Mouse (Mus musculus): ENCODE data around the gene Ankrd13a.
A peak's percentile ranks its signal among the peaks of the same experiment; 100 is the strongest.

The Ankrd13a gene

DNA sequence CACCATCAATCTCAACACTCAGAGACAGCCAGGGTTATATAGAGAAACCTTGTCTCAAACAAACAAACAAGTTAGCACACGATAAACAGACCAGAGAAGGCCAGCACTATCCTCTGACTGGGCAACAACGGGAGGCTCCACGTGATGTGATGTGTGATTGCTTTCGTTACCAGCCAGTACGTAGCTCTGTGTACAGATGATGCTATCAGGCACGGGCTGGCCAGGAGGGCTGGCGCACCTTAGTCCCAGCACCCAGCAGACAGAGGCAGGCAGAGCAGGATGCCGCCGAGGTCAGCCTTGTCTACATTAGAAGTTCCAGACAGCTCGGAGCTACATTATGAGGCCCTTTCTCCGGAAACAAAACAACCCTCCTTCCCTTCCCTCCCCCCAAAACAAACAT is 25.4 kb downstream of the Ankrd13a start:
- no peak for DNase-seq (ENCODE audit: low spot score in 2 of 2)

DNA sequence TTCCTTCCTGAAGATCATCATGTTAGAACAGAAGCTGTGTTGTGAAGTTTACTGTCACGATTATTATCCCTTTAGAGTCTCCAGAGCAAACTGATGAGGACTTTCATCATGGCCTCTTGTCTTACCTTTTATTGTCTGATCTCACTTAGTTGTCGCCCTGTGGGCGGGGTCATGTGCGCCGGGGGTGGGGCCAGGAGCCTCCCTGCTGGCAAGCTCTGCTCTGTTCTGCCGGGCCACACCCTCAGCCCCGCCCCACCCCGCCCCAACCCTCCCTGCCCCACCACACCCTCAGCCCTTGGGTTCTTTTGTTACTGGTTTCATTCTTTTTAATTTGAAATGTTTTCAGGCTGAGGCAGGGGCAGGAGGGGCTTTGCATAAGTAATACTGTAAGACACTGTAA is 26.6 kb downstream of the Ankrd13a start:
- no peak for DNase-seq (ENCODE audit: low spot score in 2 of 2)

DNA sequence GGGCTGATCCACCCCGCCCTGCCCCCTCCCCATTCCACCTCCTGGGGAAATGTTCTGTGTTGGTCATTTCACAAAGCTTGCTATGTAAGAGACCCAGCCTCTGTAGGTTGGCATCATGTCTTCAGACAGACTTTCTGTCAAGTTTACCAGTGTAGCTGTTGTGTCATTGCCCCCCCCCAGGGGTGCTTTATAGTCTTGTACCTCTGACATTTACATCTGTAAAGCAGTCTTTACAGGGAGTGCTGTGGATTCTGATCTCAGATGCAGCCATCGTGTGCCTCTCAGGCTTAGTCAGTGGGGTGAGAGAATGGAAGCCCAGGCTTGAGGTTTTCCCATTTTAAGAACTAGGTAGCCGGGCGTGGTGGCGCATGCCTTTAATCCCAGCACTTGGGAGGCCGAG is 27.4 kb downstream of the Ankrd13a start:
- DNase-seq (ENCODE audit: low spot score in 2 of 2): no peak

DNA sequence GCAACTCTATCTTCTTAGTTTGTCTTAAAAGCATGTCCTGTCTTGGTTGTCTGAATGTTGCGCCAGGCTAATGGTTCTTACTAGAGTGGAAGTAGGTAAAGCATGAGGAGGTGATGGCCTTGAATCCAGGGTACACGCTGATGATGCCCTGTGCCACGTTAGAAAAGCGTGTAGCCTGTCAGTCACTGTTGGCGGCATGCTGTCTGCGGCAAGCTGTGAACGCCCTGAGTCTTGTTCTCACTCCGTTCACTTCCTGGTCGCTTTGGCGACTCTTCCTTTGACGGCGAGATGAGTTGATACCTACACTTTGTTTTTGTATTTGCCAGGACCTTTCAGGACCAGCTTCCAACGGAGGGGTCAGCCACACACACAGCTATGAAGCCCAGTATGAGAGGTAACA is 28.8 kb downstream of the Ankrd13a start:
- no peak for DNase-seq (ENCODE audit: low spot score in 2 of 2)

DNA sequence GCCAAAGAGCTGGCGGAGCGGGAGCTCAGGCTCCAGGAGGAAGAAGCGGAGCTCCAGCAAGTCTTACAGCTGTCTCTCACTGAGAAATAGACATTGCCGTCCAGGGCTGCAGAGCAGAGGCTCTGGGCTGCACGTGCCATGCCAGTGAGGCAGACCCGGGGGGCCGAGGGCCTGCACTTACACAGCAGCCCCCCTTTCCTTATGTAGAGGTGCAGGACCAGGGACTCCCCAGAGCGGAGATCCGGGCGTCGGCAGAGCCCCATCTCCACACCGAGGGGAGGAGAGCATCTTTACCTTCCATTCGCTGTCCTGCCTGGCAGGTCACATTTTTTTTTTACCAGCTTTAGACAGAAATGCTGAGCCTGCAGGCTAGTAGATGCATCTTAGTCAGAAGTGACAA is 29.9 kb downstream of the Ankrd13a start:
- no peak for DNase-seq (ENCODE audit: low spot score in 2 of 2)

DNA sequence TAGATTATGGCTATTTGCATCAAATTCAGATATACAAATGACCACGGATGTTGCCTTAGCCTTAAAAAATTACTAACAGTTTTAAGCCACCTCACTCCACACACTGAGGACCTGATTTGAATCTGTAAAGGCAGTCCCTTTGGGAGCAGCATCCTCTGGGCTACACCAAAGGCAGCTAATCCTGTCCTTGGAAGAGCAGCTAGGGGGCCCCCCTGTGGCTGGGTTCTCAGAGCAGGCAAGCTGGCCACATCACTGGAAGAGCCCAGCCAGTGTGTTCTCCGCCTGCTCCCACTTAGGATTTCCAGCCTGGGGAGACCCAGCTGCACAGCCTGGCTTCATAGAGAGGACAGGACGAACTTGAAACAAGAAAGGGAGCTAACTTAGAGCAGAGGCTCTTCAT is 30.5 kb downstream of the Ankrd13a start:
- DNase-seq (ENCODE audit: low spot score in 2 of 2): peak in 1 of 2 experiments; percentile 48

DNA sequence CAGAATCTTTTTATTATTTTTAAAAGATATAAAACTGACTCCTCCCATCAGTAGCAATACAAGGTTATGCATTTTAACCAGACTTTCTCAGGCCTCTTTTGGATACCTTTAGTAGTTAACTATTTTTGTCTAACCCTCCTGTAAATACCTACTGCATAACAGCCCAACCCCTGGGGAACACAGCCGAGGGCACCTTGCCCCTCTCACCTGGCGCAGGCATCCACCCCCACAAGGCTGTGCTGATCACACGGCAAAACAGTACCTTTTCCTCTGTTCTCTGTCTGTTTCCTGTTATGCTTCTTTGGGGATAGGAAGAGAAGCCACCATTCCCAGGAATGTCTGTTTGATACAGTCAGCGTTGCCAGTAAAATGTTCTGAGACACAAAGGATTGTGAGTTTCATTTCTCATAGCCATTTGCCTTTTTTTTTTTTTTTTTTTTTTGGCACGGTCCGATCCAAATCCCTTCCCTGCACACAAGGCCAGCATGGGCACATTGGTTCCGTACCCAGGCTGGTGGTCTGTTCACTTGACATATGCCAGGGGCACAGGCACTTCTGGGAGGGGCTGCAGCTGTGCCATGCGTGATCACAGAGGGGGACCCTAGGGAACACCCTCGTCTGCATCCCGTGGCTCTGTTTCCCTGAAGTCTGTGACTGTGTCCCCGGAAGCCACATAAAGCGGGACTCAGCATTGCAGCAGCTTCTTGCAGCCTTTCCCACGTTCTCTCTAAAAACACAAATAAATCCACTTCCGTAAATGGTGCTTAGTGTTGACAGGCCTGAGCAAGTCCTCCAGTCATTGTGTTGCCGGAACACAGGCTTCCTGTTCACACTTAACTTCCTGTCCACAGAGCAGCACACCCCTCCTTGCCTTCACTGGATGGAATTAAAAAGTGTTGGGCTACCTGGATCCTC is 31.2 kb downstream of the Ankrd13a start:
- no peak for DNase-seq (ENCODE audit: low spot score in 2 of 2)

DNA sequence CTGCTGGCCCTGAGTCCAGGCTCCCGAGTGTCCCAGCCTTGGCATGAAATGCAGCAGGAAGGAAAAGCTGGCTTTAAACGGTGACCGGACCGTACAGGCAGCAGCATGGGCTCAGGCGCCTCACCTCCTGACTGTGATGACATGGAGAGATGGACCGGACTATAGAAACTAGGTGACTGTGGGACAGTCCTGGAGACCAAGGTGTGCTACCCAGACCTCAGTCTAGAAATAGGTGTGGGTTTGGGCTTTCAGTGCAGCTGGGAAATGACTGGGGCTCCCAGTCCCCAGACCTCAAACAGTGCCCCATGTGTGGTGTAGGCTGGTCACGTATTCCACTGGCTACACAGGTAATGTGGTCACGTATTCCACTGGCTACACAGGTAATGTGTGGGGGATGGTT is 32.2 kb downstream of the Ankrd13a start:
- DNase-seq (ENCODE audit: low spot score in 2 of 2): no peak

DNA sequence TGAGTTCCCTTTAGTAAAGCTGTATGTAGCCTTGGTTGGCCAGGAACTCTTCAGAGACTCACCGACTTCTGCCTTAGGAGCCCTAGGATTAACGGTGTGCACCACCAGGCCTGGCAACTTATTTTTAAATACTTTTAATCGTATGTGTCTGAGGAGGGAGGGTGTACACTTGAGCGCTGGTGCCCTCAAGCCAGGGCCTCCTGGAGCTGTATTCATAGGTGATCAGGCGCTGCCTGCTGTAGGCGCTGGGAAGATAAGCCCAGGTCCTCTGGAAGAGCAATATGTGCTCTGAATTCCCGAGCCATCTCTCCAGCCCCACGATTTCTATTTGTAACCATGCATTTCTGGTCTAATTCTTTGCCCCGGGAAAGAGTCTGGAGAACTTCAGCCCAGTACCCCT is 32.6 kb downstream of the Ankrd13a start:
- DNase-seq (ENCODE audit: low spot score in 2 of 2): no peak

DNA sequence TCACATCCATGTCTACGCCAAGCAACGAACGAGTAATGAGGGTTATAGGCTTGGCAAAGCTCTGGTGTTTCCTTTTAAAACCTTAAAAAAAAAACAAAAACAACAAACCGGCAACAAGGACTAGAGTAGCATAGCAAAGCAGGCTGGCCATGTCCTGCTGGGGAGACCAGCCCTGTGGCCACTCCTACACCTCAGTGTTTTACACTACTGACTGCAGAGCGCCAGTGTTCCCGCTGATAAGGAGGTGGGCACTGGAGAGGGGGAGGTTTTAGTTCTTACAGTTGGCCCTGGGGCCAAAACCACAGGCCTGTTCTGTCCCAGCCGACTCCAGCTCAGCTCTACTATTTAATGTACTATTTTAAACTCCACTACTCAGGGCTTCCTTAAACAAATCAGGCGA is 33.0 kb downstream of the Ankrd13a start:
- DNase-seq (ENCODE audit: low spot score in 2 of 2): no peak

DNA sequence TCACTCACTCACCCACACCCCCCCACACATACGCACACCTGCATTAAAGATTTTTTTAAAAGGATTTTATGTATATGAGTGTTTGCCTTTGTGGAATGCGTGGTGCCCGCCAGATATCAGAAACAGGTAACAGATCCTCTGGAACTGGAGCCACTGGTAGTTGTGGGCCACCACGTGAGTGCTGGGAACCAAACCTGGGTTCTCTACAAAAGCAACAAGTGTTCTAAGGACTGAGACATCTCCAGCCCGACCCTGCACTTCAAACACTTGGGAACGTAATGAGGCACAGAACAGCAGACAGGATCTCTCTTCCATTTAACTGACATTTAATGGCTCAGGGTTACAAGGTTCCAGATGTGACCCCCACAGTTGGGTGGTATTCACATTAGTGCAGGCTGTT is 33.4 kb downstream of the Ankrd13a start:
- no peak for DNase-seq (ENCODE audit: low spot score in 2 of 2)

DNA sequence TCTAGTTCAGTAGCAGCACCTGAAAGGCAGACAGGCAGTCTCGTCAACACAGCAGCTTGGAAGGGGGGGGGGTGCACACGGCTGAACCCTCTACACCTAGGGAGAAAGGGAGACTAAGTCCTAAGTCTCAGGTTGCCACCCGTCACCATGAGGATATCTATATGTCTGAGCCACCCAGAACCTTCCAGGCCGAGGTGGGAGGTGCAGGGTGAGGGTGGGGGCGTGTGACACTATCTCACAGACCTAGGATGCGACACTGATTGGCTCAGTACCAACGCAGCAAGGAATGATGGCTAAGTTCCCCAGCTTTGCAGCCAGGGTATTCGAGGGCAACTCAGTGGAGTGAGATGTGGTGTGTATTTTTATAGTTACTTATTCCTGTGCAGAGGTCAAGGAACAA is 33.9 kb downstream of the Ankrd13a start:
- no peak for DNase-seq (ENCODE audit: low spot score in 2 of 2)

DNA sequence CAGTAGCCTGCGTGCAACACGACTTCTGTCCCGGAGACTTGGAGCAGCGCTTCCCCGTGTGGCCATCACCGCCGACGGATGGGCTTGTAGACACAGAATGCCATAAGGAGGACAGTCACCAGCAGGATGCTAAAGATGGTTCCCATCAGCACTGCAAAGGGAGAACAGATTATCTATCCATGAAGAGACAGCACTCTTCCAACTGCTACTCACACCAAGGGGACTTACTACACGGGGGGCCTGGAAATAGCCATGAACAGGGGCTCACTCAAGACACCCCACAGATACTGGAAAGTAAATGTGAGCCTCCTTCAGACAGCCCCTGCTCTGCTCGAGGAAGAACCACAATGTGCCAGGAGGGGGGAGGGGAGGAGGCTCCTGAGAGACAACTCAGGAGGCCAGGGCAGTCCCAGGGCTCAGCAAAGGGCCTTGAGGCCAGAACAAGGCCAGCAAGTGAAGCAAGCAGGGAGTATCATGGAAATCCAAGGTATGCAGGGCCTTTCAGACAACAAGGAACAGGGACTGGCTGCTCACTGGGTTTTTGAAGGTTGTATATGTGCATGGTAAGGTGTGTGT is 34.8 kb downstream of the Ankrd13a start:
- no peak for DNase-seq (ENCODE audit: low spot score in 2 of 2)

DNA sequence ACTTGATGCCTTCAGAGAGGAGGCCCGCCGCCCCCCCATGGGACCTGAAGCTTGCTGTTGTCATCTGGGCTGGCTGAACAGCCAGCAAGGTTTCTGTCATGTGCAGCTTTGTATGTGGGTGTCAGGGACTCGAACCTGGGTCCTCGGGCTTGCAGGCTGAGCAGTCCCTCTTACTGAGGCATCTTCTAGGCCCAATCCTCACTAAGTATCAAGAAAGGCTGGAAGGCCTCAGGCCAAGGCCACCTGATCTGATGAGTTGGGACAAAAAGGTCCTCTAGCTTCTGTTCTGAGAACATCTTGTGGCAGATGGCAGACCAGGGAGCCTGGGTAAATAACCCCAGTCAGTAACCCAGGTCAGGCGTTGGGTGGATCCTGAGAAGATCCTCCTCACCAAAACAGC is 35.3 kb downstream of the Ankrd13a start:
- DNase-seq (ENCODE audit: low spot score in 2 of 2): no peak

DNA sequence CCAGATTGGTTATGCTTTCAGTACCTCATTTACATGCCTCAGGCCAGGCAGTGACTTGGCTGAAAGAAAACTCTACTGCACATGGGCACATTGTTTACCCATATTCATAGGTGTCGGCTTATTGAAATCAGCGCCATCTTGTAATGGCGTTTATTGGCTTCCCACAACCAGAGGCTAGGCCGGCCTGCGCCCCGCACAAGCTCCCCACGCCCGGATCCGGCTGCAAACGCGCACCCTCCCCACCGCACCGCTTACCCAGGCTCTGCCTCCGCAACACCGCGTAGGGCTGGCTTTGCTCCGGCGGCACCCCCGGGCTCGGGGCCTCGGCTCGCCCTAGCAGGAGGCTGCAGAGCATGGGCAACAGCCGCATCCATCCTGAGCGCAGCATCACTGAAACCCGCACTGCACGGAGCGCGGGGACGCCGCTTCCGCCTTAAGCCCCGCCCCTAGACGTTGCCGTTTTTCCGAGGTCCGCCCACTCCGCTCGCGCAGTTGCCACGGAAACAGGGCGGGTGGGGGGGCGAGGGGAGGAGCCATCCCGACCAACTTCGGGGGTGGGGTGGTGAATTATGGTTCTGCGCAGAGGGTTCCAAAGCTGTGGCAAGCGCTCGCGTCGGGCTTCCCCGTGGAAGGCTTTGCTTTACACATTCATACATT is 39.2 kb downstream of the Ankrd13a start:
- peak; percentile 79 to 82 for DNase-seq (ENCODE audit: low spot score in 2 of 2)

DNA sequence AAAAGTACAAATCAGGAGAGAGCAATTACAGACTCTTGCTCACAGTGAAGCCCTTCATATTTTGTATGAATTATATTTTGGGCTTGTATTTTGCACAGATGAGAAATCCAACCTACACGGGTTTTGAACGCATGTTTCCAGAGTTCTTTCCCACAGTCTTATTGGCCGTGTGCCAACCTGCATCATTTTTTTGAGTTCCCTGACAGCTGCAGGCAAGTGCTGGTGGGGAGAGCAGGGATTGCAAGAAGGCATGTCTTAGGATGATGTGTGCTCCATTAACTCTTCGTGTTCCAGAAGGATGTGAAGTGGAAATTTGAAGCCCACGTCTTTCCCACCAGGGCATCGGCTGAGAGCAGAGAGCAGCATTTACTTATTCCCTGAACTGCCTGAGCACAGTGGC is 42.1 kb downstream of the Ankrd13a start:
- DNase-seq (ENCODE audit: low spot score in 2 of 2): no peak

DNA sequence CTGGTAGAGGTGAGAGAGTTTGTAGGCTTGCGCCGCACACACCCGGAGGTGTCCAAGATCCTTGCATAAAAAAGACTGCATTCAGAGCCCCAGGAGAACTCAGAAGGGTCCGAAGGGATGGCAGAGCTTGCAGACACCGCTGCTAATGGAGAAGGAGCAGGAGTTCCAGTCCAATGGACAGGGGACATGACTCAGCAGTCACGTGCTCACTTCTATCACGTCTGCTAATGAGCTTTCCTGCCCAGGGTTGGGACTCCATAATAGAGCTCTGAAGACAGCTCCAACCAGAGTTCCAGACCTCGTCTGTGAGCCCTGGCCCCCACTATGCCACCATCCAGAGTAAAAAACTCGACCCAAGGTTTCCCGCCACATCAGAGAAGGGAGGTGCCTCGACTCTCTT is 43.6 kb downstream of the Ankrd13a start:
- DNase-seq (ENCODE audit: low spot score in 2 of 2): no peak

DNA sequence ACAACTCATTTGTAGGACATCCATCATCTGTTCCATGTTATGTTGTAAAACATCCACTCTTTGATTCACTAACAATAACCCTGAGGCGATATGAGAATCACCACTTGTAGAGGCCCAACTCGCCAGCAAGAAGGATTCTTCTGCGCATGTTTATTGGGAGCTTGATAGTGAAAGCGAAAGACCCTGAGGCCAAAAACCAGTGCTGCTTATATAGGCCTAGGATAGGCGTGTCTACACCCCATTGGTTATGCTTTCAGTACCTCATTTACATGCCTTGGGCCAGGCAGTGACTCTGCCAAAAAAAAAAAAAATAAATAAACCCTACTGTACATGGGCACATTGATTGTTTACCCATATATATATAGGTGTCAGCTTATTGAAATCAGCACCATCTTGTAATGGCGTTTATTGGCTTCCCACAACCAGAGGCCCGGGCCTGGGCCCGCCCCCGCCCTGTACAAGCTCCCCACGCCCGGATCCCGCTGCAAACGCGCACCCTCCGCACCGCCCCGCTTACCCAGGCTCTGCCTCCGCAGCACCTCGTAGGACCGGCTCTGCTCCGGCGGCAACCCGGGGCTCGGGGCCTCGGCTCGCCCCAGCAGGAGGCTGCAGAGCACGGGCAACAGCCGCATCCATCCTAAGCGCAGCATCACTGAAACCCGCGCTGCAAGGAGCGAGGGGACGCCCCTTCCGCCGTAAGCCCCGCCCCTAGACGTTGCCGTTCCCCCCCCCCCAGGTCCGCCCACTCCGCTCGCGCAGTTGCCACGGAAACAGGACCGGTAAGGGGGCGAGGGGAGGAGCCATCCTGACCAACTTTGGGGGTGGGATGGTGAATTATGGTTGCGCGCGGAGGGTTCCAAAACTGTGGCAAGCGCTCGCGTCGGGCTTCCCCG is 48.6 kb downstream of the Ankrd13a start, which contains the start of gene 1500011B03Rik:
TSS of gene 1500011B03Rik (minus strand) at position 673 of the 893 bp plus-strand sequence.
- DNase-seq (ENCODE audit: low spot score in 2 of 2): peak in 1 of 2 experiments; percentile 53

DNA sequence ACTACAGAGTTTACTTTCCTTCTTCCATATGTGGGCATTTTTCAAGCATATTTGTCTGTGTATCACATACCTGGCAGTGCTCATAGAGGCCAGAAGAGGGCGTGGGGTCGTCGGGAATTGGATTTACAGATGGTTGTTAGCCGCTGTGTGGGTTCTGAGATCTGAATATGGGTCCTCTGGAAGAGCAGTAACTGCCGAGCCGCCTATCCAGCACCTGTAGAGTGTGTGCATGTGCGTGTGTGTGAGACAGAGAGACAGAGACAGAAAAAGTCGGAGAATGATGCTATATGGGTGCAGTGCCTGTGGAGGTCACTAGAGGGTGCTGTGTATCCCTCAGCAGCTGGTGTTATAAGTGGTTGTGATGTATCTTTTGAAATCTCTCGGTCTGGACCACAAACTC is 49.7 kb downstream of the Ankrd13a start:
- DNase-seq (ENCODE audit: low spot score in 2 of 2): no peak

DNA sequence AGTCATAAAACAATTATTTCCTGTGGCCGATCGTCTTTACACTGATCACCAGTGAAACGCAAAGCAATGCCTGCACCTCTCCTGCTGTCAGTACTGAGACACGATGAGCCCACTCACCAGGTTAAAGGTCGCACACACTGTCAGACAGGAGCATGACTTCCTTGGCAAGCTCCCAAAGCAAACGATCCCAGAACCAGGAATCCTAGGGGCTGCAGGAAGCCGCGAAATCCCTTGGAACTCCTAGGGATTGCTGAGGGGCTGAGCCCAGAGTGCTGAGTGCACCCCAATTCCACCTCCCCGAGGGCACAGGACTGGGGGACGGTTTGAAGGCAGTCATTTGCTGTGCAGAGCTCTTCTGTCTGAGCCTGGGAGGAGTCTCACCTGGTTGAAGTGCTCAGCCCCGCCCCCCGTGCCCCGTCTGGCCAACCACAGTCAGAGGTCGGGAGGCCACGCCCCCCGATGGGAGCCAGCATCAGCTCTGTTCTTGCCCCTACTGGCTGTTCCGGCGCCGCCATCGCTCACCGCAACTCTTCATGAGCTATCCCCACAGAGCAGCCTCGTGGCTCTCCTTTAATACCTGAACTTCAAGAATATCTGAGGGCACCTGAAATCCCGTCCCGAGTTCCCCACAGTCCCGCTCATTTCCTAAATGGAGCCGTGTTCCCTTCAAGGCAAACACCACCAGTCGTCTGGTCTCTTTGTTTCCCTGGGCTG is 51.7 kb downstream of the Ankrd13a start:
- peak in 1 of 2 experiments; percentile 29 for DNase-seq (ENCODE audit: low spot score in 2 of 2)

DNA sequence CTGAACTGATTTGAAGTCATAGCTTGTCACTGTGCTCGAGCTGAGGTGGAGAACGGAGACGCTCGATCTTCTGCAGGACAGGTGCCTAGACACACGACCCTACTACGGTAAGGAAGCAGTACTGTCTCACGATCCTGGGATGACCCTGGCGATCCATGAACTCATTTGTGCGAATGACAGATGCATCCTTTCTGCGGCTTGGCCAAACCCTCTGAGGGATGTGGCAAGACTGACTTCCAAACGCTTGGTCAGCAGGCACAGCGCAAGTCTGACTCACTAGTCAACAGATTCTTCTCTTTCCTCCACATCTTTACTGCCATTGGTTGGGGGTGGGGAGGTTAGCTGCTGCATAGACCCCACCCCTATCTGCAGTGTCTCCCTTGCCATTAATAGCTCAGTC is 53.0 kb downstream of the Ankrd13a start:
- no peak for DNase-seq (ENCODE audit: low spot score in 2 of 2)

Measured in frontal cortex, postnatal 25 days (tissue).